Mouse (Mus musculus) cerebellum, adult 9-10 months (tissue): ENCODE data around the gene Ell.

ENCODE experiments used
- DNase-seq: peaks from one replicate; pipeline ENCODE4 v3.0.0; 2022

Gene Ell

DNA sequence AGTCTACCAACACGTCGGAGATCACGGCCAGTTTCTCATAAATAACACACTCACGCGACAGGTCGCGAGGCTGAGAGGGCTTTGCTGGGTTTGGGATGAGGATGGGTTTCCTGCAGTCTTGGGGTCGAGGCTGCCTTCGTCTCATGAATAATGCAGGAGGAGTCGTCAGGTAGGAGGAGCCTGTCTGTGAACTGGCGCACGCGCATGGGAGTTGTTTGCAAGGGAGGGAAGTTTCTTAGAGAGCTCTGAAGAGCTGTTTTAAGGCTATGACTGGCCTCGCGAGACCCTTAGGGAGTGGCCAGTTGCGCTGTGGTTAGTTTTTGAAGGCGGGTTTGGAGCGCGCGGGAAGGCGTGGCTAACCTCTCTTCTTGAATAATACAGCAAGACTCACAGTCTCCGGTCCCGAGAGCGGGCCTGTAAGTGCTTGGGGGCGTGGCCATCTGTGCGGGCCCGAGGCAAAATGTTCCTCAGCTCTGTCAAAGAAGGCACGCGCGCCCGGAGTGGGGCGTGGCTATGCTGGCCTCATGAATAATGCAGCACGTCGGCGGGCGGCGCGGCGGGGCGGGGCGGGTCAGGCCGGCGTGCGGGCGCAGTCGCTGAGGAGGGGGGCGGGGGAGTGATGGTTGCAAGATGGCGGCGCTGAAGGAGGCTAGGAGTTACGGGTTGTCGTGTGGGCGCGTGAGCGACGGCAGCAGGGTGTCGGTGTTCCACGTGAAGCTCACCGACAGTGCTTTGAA lies at the start of gene Ell:
TSS of gene Ell (plus strand) at position 381 of the 737 bp plus-strand sequence.
- peak; percentile 99 for DNase-seq

DNA sequence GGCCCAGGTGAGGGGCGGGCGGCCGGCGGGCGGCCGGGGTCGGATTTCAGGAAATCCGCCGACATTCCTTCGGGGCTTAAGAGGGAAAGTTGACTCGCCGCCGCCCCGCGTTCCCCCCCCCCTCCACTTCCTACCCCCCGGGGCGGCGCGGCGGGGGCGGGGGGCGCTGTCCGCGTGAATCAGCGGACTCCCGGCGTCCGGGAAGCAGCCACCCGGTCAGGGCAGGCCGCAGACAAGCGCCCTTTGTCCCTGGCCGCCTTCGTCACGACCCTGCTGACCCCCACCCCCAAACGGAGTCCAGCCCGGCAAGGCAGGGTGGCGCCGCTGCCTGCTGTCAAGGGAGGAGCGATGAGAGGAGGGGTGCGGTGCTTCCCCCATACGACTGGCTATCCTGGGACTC lies 49.7 kb upstream of the Ell start:
- no peak for DNase-seq

DNA sequence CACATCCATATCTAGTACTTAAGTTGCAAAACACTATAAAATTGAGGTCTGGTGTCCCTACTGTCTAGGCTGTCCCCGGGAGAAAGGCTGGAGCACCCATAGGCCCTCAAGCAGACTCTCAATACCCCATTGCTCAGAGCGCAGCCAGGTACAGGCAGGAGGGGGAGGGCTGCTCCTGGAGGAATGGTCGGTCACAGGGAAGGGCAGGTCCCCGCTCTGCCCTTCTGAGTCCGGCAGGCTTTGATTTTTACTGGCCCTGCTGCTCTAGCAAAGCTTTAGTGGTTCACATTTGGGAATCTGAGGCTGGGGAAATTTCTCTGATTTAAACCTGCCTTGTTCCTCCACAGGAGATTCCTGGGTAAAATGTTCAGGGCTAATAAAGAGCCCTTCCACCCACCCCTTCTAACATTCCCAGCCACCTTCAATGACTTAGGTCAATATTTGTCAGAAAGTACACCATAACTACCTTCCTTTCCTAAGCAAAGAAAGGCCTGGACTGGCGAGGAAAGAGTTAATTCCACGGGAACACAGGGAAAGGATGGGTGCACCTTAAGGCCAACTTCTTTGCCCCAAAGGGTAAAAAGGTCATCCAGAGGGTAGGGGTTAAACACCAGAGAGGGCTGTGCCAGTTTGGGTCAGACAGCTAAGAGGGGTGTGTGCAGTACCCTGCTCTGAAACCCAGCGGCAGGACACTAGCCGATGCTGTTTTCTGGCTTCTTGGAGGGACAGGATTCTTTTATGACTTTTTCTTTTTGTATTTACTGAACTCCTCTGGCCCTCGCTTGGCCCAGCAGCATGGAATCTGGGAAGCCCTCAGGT lies 49.0 kb upstream of the Ell start:
- no peak for DNase-seq

DNA sequence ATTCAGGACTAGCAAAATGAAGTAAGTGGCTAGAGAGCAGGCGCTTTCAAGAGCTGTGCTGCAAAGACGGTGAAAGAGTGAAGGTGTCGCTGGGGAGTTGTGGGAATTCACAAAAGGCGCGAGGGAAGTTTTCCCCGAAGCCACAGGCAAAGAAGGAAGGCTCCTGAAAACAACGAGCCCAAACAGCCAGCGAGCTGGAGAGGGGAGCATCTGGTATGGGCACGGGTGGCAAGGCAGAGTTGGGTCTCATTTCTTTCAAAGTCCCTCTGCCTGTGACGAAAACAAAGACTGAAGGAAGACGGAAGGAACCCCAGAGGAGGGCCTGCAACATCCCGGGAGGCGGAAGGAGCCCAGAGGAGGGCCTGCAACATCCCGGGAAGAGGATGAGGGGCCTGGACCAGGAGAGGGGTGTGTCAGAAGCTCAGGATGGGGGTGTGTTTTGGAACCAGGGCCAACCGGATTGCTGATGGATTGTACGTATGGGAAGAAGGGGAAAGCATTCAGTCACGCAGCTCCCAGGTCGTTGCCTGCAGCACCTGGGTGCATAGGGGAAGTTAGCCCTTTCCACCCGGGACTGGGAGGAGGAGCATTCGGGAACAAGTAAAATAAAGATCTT lies 48.3 kb upstream of the Ell start:
- no peak for DNase-seq

DNA sequence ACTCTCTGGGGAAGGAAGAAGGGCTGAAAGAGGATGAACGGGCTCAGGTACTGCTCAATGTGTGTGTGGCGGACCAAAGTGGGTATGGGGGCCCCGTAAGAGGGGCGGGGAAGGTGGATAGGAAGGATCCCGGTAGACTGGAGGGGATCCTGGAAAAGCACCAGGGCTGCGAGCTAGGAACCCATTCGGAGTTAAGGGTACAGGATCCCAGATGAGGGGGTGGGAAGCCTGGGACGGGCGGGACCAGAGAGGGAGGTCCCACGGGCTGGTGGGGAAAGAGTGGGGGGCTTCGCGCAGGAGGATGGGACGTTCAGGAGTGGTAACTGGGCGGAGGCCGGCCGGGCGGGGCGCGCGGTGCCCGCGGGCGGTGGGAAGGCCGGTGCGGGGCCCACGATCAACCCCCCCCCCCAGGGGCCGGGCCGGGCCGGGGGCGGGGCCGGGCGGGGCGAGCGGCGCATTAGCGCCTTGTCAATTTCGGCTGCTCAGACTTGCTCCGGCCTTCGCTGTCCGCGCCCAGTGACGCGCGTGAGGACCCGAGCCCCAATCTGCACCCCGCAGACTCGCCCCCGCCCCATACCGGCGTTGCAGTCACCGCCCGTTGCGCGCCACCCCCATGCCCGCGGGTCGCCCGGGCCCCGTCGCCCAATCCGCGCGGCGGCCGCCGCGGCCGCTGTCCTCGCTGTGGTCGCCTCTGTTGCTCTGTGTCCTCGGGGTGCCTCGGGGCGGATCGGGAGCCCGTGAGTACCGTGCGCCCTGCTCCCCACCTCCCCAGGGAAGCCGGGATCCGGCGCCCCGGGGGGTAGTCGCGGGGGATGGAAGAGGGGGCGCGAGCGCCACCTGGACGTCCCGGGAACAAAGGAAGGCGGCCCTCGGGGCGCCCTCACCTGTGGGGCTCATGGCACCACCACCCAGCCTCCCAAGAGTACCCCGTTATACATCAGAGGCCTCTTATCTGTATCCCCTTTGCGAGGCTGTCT lies 46.3 kb upstream of the Ell start, which contains the start of gene Crlf1:
TSS of gene Crlf1 (plus strand) at position 495 of the 977 bp plus-strand sequence.
- DNase-seq = no peak

DNA sequence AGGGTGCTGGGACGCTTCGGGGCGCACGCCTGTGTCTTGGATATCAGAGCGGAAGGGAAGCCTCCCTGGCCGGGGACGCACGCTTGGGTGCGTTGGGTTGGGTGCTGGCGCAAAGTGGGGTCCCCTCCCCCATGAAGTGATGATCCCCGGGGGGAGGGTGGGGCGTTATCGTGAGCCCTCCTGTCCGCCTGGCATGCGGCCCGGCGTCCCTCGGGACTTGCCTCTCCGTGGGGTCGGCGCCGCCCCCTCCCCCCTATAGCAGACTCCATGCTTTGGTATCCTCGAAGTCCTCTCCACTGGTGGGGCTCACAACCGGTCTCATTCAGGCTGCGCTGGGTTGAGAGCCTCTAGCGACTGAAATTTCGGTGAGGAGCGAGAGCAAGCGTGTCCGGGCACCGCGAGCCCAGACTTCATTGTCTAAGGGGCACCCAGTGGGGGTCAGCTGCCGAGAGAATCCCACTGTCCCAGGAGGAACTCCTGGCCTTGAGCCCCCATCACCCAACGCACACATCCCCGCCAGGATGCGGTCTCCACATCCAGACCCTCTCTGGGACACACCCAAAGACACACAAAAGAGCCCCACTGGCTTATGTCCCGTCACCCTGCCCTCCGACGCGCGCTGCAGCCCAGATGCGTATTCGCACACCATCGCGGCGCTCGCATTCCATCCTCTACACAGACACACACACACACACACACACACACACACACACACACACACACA lies 45.4 kb upstream of the Ell start:
- no peak for DNase-seq

DNA sequence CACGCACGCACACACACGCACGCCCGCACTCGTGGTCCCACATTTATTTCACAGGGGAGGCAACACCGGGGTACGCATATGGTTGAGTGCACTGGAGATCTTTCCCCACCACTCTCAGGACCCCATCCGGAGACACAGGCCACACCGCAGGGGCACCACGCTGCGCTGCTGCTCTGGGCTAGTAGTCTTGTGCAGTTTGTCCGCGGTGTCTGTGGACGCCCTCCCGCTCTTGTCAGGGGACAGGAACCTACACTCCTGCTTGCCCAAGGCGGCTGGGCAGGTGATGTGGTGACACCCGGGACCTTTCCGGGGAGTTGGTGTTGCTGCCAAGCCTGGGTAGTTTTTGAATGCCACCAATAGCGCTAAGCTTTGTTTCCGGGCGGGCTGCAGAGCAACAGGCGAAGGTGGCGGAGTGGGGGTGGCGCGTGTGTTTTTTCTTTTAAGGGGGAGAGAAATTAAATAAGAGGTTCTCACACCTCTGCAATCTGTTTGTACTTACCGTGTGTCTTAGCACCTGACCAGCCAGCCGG lies 44.8 kb upstream of the Ell start:
- DNase-seq = no peak

DNA sequence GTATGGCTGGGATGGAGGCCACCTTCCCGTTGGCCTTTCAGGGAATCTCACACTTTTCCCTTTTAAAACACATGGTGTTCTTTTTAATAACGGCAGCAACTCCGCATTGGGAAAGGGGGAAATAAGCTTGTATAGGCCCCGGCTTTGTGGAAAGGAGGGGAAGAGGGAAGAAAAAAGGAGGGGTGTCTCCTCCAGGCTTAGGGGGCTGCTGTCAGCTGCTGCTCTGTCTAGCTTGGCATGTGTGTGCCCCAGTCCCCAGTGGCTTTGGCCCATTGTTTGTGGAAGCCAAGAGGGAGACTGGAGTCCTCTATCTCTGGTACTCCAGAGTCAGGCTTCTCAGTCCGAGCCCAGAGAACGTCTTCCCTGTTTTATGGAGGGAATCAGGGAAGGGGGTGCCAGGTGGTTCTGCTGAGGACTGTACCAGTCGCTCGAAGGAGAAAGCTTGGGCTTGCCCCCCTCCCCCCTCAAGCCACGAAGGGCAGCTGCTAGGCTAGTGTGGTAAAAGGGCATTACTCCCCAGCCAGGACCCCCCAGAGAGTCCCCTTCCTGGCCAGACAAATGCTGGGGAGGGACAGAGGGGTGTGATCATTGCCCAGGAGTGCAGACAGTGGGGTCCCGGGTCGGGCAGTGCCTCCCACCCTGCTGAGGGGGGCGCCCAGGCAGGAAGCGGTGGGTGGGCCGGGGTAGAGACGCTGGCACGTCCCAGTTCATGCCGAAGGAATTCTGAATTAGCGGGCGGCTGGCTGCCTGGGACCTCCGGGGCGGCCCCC lies 44.1 kb upstream of the Ell start:
- no peak for DNase-seq

DNA sequence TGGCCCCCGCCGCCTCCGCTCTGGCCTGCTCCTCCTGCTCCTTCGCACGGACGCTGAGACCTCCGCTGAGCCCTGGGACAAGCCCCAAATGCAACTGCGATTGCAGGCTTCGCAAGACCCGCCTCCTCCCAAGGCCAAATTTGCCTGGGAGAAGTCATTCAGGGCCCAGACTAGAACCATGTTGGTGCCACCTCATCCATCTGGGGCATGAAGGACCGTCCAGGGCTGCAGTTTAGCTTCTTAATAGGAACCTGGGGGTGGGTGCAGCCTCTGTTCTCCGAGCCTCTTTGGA lies 43.5 kb upstream of the Ell start:
- no peak for DNase-seq

DNA sequence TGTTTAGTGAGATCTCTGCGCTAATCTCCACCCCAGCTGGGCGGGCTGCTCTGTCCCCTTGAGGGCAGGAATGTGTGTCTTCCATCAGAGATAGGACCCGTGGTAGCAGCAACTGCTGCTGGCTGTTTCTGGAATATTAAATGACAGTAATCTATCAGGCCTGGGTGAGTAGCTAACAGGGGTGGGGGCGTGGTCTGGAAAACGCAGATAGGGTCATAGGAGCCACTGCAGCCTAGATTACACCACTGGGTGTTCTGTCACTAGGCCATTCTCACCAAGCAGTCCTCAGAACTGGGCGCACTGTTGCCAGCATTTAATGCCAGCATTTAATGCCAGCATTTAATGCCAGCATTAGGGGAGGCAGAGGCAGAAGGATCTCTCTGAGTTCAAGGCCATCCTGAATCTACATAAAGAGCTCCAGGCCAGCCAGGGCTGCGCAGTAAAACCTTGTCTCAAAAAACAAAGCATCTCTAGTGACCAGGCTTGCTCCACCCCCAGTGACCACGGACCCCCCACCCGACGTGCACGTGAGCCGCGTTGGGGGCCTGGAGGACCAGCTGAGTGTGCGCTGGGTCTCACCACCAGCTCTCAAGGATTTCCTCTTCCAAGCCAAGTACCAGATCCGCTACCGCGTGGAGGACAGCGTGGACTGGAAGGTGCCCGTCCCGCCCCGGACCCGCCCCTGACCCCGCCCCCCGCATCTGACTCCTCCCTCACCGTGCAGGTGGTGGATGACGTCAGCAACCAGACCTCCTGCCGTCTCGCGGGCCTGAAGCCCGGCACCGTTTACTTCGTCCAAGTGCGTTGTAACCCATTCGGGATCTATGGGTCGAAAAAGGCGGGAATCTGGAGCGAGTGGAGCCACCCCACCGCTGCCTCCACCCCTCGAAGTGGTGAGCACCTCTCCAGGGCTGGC lies 38.6 kb upstream of the Ell start:
- peak; percentile 73 for DNase-seq

DNA sequence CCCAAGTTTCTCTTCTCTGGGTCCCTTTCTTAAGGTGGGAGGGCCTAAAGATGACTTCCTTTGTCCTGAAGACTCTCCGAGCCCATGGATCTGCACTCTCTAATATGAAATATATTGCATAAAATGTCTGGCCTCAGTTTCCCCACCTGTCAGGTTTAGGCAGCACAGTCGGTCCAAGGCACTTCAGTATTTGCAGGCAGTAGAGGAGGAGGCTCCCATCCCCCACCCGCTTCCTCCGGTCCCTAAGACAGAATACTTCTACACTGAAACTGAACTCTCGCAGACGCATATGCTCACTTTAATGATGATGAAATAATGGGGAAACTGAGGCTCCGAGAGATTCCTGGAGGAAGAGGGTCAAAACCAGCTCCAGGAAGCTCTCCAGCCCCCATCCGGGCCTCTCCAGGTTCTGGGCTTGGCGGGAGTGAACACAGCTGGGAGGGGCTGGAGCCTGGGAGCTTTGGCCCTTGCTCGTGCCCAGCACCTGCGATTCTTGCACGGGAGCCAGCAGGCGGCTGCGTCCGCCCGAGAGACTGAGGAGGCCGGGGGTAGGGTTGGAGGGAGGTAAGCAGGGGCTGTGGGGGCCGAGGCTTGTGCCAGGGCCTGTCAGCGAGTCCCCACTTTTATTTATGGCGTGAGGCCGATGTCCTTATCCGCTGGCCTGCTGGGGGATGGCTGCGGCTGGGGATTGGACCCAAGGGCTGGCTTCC lies 37.3 kb upstream of the Ell start:
- DNase-seq = no peak

DNA sequence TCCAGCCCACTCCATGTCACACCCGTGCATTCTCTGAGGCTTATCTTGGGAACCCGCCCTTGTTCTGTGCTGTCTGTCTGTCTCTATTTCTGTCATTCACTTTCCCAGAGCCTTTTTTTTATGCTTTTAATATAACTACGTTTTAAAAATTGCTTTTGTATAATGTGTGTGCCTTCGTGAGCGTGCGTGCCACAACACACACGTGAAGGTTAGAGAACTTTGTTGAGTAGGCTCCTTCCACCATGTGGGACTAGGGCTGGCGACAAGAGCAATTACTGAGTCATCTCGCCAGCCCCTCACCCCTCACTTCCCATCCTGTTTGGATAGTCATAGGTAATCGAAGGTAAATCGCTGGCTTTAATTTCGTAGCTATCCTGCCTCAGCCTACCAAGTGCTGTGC lies 36.7 kb upstream of the Ell start:
- no peak for DNase-seq

DNA sequence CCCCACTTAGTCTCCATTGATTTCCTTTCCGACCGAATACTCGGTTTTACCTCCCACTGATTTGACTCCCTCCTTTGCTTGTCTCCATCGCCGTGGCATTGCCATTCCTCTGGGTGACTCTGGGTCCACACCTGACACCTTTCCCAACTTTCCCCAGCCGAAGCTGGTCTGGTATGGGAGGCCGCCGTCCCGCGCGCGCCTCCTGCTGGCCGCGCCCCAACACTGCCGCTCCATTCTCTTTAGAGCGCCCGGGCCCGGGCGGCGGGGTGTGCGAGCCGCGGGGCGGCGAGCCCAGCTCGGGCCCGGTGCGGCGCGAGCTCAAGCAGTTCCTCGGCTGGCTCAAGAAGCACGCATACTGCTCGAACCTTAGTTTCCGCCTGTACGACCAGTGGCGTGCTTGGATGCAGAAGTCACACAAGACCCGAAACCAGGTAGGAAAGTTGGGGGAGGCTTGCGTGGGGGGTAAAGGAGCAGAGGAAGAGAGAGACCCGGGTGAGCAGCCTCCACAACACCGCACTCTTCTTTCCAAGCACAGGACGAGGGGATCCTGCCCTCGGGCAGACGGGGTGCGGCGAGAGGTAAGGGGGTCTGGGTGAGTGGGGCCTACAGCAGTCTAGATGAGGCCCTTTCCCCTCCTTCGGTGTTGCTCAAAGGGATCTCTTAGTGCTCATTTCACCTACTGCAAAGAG lies 36.1 kb upstream of the Ell start:
- peak; percentile 84 for DNase-seq

DNA sequence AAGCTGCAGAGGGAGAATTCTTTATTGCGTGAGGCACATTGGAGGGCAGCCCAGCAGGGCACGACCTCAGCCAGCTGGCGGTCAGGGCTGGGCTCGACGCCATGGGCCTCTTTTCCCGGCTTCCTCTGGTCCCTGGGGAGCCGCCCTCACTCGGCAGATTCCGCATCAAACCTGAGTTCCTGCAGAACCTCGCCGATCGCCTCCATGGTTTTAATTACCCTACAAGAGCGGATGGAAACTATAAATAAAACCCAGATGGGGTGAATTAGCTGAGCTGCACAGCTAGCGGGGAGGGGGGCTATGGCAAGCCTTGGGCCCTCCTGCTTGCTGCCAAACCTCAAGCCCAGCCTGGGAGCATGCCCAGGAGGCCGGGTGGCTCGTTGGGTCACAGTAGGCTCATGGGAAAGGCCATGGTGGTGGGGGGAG lies 35.0 kb upstream of the Ell start:
- DNase-seq = no peak

DNA sequence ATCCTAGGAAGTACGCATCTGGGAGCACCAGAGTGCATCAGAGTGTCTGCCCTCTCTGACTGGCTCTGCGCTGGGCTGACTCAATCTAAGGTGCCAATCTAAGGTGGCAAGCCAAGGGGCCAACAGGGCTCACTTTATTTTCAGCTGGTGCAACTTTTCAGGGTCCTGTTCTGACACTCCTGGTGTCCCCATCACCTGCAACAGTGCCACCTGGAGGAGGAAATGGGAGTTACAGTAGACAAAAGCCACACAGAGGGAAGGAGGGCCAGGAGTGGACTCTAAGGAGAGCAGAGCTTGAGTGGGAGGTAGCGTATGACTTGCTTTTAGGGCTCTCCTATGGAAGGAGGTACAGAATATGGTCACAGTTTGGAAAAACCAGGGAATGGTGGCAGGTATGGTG lies 34.4 kb upstream of the Ell start:
- DNase-seq = peak; percentile 91

DNA sequence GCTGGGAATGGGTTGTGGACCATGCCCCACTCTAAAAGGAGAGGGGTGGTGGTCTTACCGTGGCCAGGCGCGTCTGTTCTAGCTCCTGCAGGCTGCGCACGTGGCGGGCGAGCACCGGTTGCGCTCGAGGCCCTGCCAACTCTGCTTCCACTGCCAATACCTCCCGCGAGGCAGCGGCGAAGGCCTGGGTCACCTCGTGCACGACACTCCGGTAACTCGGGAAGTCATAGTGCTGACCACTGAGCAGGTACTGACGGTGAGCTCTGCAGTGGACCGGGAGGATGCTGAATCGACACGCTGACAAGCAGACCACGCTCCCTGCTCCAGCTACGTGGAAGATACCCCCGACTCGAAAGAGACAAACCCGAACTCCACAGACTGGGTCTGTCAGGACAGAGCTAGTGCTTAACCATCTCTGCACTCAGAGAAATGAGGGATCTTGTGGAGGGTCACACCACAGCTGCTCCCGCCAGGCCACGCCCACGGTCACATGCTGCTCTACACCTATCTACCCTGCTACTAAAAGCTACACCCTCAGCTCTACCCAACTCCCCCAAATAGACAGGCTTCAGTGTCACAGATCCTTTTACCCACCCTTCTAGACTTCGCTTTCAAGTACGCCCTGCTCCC lies 33.4 kb upstream of the Ell start:
- DNase-seq = no peak

DNA sequence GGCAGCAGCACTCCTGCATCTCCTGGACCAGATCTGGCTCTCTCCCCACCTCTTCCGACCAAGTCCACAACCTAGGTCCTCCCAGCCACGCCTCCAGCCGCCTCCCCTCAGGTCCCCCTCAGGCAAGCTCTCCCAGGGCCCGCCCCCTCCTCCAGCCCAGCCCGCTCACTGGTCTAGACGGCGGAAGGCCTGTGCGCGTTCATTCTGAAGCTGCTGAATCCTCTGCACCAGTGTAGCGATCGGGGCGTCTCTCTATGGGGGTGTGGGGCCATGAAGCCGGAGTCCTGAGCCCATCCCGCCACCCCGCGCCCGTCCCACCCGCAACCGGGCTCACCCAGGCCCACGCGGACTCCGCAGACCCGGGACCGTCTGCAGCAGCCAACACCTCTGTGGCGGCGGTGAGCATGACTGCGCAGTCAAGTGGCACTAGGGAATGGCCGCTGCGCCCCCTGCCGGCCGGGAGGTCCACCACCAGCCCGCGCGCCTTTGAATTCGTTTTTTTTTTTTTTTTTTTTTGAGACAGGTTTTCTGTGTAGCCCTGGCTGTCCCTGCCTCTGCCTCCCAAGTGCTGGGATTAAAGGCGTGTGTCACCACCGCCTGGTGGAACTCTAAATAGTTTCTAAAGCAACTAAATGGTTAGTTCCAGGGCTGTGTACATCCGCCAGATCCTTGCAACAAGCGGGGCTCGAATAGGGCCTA lies 32.8 kb upstream of the Ell start, which contains the start of gene Rex1bd:
TSS of gene Rex1bd (minus strand) at position 425 of the 699 bp plus-strand sequence.
- peak; percentile 92 for DNase-seq
